ENCODE assay signal across 21 mouse cellular contexts in genomic region chr2:61746051-61746450, GRCm38 (mm10). TPM values are rescaled to one million over a fixed set of nuclear protein-coding genes. Genes with fewer than 3 reads are reported as not detected.
"Had no signal": no experiment of that assay in that cellular context is flagged by ENCODE, and none has a peak within 500 bp of the region (broad histone marks: within the 10 kb centered on the region; RNA-seq: fewer than 3 reads in every experiment).

No protein-coding gene starts in this region.

- H3K4me2 ChIP-seq: lung, embryonic 14.5 days; midbrain, embryonic 12.5 days; neural tube, embryonic 13.5 days; neural tube, embryonic 15.5 days had no signal

- H3K4me1 ChIP-seq: midbrain, embryonic 10.5 days; midbrain, embryonic 12.5 days; neural tube, embryonic 13.5 days; neural tube, embryonic 15.5 days had no signal

- H3K27me3 ChIP-seq: midbrain, embryonic 12.5 days; neural tube, embryonic 13.5 days; neural tube, embryonic 15.5 days had no signal

- H3K36me3 ChIP-seq: midbrain, embryonic 10.5 days; midbrain, embryonic 12.5 days; neural tube, embryonic 13.5 days; neural tube, embryonic 15.5 days had no signal

- H3K9me3 ChIP-seq: midbrain, embryonic 10.5 days; midbrain, embryonic 12.5 days; neural tube, embryonic 13.5 days; neural tube, embryonic 15.5 days had no signal

- H3K9ac ChIP-seq: lung, embryonic 14.5 days; midbrain, embryonic 12.5 days; neural tube, embryonic 13.5 days; neural tube, embryonic 15.5 days had no signal

- DNase-seq: lung, embryonic 14.5 days; lung, postnatal 10 days; lung, postnatal 4 days; midbrain, embryonic 14.5 days; retina, postnatal 1 day; right cerebral cortex, adult 18-20 months; right cerebral cortex, postnatal 25 days; right cerebral cortex, postnatal 4 days; spleen, adult 18-20 months; thymus, adult 18-20 months; thymus, postnatal 14 days; thymus, postnatal 36 days had no signal

- ATAC-seq: midbrain, embryonic 16.5 days had no signal

- H3K27ac ChIP-seq: midbrain, embryonic 10.5 days; midbrain, embryonic 12.5 days; neural tube, embryonic 13.5 days; neural tube, embryonic 15.5 days had no signal

- H3K4me3 ChIP-seq: midbrain, embryonic 10.5 days; midbrain, embryonic 12.5 days; myocyte; neural tube, embryonic 13.5 days; neural tube, embryonic 15.5 days had no signal

RNA-seq across cellular contexts. Expression of gene Tbr1, which starts 56.7 kb away (rescaled TPM):
- polyA plus RNA-seq: small intestine, adult 2 months; stomach, embryonic 14.5 days; stomach, embryonic 16.5 days had no signal
